Mouse (Mus musculus): ENCODE data around the gene AI413582. TPM values are rescaled to one million over a fixed set of nuclear protein-coding genes. Genes with fewer than 3 reads are reported as not detected.
A peak's percentile ranks its signal among the peaks of the same experiment; 100 is the strongest.

The AI413582 gene
- total and polyA plus RNA-seq, 2 experiments from 2014 or later = 35.0 to 85.2 TPM

- no peaks in the 10 kb centered on the region for H3K27me3 ChIP-seq (ENCODE audit: insufficient read depth, low read length)
- H3K9me3 ChIP-seq (ENCODE audit: low read length) = no peaks in the 10 kb centered on the region
- peaks cover 9% of the 10 kb centered on the region for H3K36me3 ChIP-seq (ENCODE audit: insufficient read depth)
- H3K9ac ChIP-seq = no peak overlapping the region
- no peak overlapping the region for H3K27ac ChIP-seq (ENCODE audit: low read depth, low read length)
- H3K4me3 ChIP-seq (ENCODE audit: low read depth, low read length) = no peak overlapping the region
- H3K4me1 ChIP-seq (ENCODE audit: insufficient read depth) = no peaks in the 10 kb centered on the region
- H3K4me2 ChIP-seq (ENCODE audit: low read depth) = no peak overlapping the region
- WGBS = 79% methylated on average over 8 of the region's 8 CpGs
- ATAC-seq (no peak), DNase-seq (no peak)
- no peak for TF ChIP-seq CTCF (IDR thresholded peaks at IDR 0.05; ENCODE audit: low read depth)
Observed at GRCm38 (mm10) chr17:27571315-27571714, 5.8 kb upstream of the AI413582 start.

GRCm38 (mm10) chr17:27568228-27568627 lies 2.7 kb upstream of the AI413582 start:
- no peaks in the 10 kb centered on the region for H3K9me3 ChIP-seq (ENCODE audit: low read length)
- no peak for TF ChIP-seq CTCF (IDR thresholded peaks at IDR 0.05; ENCODE audit: low read depth)
- no peak overlapping the region for H3K9ac ChIP-seq
- H3K4me1 ChIP-seq (ENCODE audit: insufficient read depth) = peaks cover 8% of the 10 kb centered on the region; the same call in 1 of the 2 replicates
- DNase-seq (no peak), ATAC-seq (no peak)
- WGBS = 86% methylated on average over 5 of the region's 5 CpGs
- H3K27me3 ChIP-seq (ENCODE audit: insufficient read depth, low read length) = no peaks in the 10 kb centered on the region
- no peaks in the 10 kb centered on the region; the same call in 1 of the 2 replicates for H3K36me3 ChIP-seq (ENCODE audit: insufficient read depth)
- no peak overlapping the region for H3K4me3 ChIP-seq (ENCODE audit: low read depth, low read length)
- H3K4me2 ChIP-seq (ENCODE audit: low read depth) = no peak overlapping the region
- no peak overlapping the region for H3K27ac ChIP-seq (ENCODE audit: low read depth, low read length)

DNA sequence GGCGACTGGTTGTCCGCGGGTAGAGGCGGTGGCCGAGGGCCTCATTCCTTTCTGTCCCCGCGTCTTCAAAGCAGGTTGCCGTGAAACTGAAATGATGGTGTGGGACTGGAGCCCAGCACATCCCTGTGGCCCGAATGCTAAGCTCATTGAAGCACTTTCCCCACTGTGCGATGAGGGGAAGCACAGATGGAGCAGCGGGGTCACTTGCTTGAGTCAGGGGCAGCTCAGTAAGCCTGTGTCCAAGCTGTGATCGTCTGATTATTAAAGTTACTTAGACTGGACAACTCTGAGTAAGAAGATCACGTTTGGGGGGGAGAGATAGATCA lies 349 bp upstream of the AI413582 start:
- Histone ChIP-seq H3K9me3 (ENCODE audit: low read length) (no peaks in the 10 kb centered on the region), H3K9ac (peak overlapping the region; percentile 68), H3K4me2 (ENCODE audit: low read depth) (peak overlapping the region; percentile 89), H3K36me3 (ENCODE audit: insufficient read depth) (peaks cover 5% of the 10 kb centered on the region), H3K27me3 (ENCODE audit: insufficient read depth, low read length) (no peaks in the 10 kb centered on the region), H3K27ac (ENCODE audit: low read depth, low read length) (peak overlapping the region; percentile 35; the same call in 1 of the 2 replicates), H3K4me1 (ENCODE audit: insufficient read depth) (peaks cover 8% of the 10 kb centered on the region; the same call in 1 of the 2 replicates), H3K4me3 (ENCODE audit: low read depth, low read length) (peak overlapping the region; percentile 66)
- DNase-seq = no peak
- under 1% methylated on average over 13 of the region's 13 CpGs for WGBS
- no peak for TF ChIP-seq CTCF (IDR thresholded peaks at IDR 0.05; ENCODE audit: low read depth)
- no peak; the same call in 1 of the 2 replicates for ATAC-seq

GRCm38 (mm10) chr17:27564391-27565162 lies 979 bp downstream of the AI413582 start:
- Histone ChIP-seq H3K36me3 (ENCODE audit: insufficient read depth) (peaks cover 5% of the 10 kb centered on the region), H3K4me3 (ENCODE audit: low read depth, low read length) (peak overlapping the region; percentile 66), H3K9me3 (ENCODE audit: low read length) (no peaks in the 10 kb centered on the region), H3K4me2 (ENCODE audit: low read depth) (peak overlapping the region; percentile 89), H3K27ac (ENCODE audit: low read depth, low read length) (peak overlapping the region; percentile 48), H3K9ac (peak overlapping the region; percentile 68), H3K4me1 (ENCODE audit: insufficient read depth) (peaks cover 8% of the 10 kb centered on the region; the same call in 1 of the 2 replicates), H3K27me3 (ENCODE audit: insufficient read depth, low read length) (no peaks in the 10 kb centered on the region)
- 16% methylated on average over 20 of the region's 20 CpGs for WGBS
- ATAC-seq (no peak), DNase-seq (no peak)
- TF ChIP-seq CTCF (IDR thresholded peaks at IDR 0.05; ENCODE audit: low read depth) = peak; percentile 43

GRCm38 (mm10) chr17:27563771-27564244 lies 1.7 kb downstream of the AI413582 start:
- 46% methylated on average over 7 of the region's 7 CpGs for WGBS
- H3K4me1 ChIP-seq (ENCODE audit: insufficient read depth) = peaks cover 11% of the 10 kb centered on the region; the same call in 1 of the 2 replicates
- 0 out of 2 replicates have a peak overlapping the region, but pooled peaks have one; percentile 68 for H3K9ac ChIP-seq
- H3K4me3 ChIP-seq (ENCODE audit: low read depth, low read length) = no peak overlapping the region
- H3K27me3 ChIP-seq (ENCODE audit: insufficient read depth, low read length) = no peaks in the 10 kb centered on the region
- ATAC-seq (no peak), DNase-seq (no peak)
- no peak overlapping the region for H3K27ac ChIP-seq (ENCODE audit: low read depth, low read length)
- no peak overlapping the region for H3K4me2 ChIP-seq (ENCODE audit: low read depth)
- no peaks in the 10 kb centered on the region for H3K9me3 ChIP-seq (ENCODE audit: low read length)
- H3K36me3 ChIP-seq (ENCODE audit: insufficient read depth) = peaks cover 5% of the 10 kb centered on the region
- TF ChIP-seq CTCF (IDR thresholded peaks at IDR 0.05; ENCODE audit: low read depth) = no peak

DNA sequence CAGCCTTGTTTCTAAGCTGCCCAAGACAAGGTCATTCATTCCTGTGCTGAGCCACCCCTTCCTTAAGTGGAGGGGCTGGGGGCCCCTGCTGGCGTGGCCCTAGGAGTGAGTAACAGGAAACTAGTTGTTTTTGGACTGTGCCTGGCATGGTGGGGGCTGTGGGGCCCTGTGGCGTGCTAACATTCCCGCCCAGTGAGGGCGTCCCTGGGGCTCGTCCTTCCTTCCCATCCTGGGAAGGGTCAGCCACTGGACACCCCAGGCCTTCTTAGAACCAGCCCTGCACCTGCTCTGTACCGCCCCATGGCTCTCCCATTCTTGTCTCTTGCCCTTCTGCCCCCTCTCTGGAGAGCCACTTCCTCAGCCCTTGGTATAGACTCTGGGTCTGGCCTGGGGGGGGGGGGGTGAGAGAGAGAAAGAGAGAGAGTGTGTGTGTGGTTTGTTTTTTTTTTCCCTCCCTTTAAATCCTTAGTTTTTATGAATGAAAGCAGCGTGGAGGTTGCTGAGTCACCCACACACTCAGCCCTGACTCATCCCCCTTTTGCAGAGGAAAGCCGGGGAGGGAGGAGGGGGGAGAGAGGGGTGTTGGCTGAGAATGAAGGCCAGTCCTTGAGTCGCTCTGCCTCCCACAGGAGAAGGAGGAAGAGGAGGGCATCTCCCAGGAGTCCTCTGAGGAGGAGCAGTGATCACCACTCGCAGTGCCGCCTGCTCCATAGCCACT lies 3.6 kb downstream of the AI413582 start:
- Histone ChIP-seq H3K9ac (no peak overlapping the region), H3K4me1 (ENCODE audit: insufficient read depth) (peaks cover 22% of the 10 kb centered on the region), H3K4me2 (ENCODE audit: low read depth) (no peak overlapping the region), H3K27ac (ENCODE audit: low read depth, low read length) (no peak overlapping the region), H3K4me3 (ENCODE audit: low read depth, low read length) (no peak overlapping the region), H3K27me3 (ENCODE audit: insufficient read depth, low read length) (no peaks in the 10 kb centered on the region), H3K9me3 (ENCODE audit: low read length) (no peaks in the 10 kb centered on the region), H3K36me3 (ENCODE audit: insufficient read depth) (peaks cover 5% of the 10 kb centered on the region)
- WGBS = 66% methylated on average over 8 of the region's 11 CpGs
- no peak for ATAC-seq
- DNase-seq = no peak
- TF ChIP-seq CTCF (IDR thresholded peaks at IDR 0.05; ENCODE audit: low read depth) = no peak
